In the genomic region with DNA sequence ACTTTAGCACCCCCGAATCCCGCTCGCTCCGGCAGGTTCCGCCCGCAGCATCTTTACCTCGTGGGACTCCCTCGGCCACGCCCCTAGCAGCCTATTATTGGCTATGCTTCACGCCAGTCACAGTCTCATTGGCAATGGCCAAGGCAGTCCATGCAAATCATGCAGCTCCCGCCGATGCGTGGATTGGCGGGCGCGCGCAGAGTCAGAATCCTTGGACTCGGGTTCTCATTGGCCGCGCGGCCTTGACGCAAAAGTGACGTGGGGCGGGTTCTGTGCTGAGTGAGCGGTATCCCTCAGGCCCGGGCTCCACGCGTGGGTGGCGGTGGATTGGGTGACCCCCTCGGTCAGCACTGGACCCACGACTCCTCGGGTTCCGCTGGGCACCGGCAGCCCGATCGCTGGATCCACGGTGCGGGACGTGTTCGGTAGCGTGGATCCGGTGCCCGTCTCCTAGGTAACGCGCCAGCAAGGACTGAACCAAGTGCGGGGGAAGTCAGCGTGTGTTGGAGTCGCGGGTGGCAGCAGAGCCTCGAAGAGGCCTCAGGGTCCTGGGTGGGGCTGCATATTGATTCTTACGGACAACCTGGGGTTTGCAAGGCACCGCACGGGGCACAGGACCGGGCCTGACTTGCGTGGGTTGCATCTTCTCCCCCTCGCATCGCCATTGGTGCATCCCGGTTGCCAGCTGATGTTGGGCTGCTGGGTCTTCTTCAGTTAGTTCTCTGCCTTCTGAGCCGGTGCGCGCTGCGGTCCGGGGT, we compare ENCODE assay signal across 8 mouse cellular contexts. TPM values are rescaled to one million over a fixed set of nuclear protein-coding genes. Genes with fewer than 3 reads are reported as not detected.
DNase-seq lines count a peak whose midpoint lies in the region; ATAC-seq and TF ChIP-seq lines count a peak whose summit lies in the region.

TSS of gene Kcnab2 (minus strand) at position 406 of the 758 bp plus-strand sequence.

- peak; percentile 76 for ATAC-seq in erythroblast, adult 5-6 weeks (replicated peaks; ENCODE audit: low FRiP score, poor library complexity, severe bottlenecking)
- peak; percentile 97 for ATAC-seq in kidney, embryonic 14.5 days (ENCODE audit: low FRiP score, low TSS enrichment)
- peak; percentile 99 for ATAC-seq in limb, embryonic 14.5 days (ENCODE audit: low FRiP score, low read depth)
- ATAC-seq in midbrain, embryonic 16.5 days: peak; percentile 97

- peaks cover 23% of the 10 kb centered on the region for H3K4me1 ChIP-seq in heart, embryonic 10.5 days
- peaks cover 13% of the 10 kb centered on the region for H3K4me1 ChIP-seq in kidney, embryonic 14.5 days (ENCODE audit: control insufficient read depth, insufficient read depth, low read length)
- peaks cover 10% of the 10 kb centered on the region for H3K4me1 ChIP-seq in limb, embryonic 14.5 days (ENCODE audit: control insufficient read depth, insufficient read depth, low read length)
- H3K4me1 ChIP-seq in midbrain, embryonic 16.5 days (ENCODE audit: control insufficient read depth, insufficient read depth, low read length): peaks cover 19% of the 10 kb centered on the region
- peaks cover 11% of the 10 kb centered on the region; the same call in 1 of the 2 replicates for H3K4me1 ChIP-seq in spleen, adult 2 months (ENCODE audit: control insufficient read depth, insufficient read depth, insufficient read length)

- peak within 1 kb of the TSS; percentile 86 for H3K9ac ChIP-seq in kidney, embryonic 14.5 days (ENCODE audit: low read depth, low read length)
- H3K9ac ChIP-seq in limb, embryonic 14.5 days (ENCODE audit: low read depth, low read length, severe bottlenecking): peak within 1 kb of the TSS; percentile 76
- peak within 1 kb of the TSS; percentile 95 for H3K9ac ChIP-seq in midbrain, embryonic 16.5 days (ENCODE audit: low read depth, low read length)

- H3K4me3 ChIP-seq in C2C12 (ENCODE audit: insufficient read depth, poor library complexity, severe bottlenecking): peak within 1 kb of the TSS; percentile 45
- peak within 1 kb of the TSS; percentile 70 for H3K4me3 ChIP-seq in heart, embryonic 10.5 days
- peak within 1 kb of the TSS; percentile 80 for H3K4me3 ChIP-seq in kidney, embryonic 14.5 days (ENCODE audit: low read length)
- H3K4me3 ChIP-seq in limb, embryonic 14.5 days (replicated peaks; ENCODE audit: low read length): peak within 1 kb of the TSS; percentile 74
- peak within 1 kb of the TSS; percentile 75 for H3K4me3 ChIP-seq in midbrain, embryonic 16.5 days (ENCODE audit: low read depth, low read length)
- H3K4me3 ChIP-seq in spleen, adult 2 months (ENCODE audit: extremely low read depth, insufficient read depth, insufficient read length): peak within 1 kb of the TSS; percentile 91

- no peaks in the 10 kb centered on the region for H3K79me2 ChIP-seq in C2C12 (ENCODE audit: control insufficient read depth, insufficient read depth)

- TF ChIP-seq CTCF in C2C12 (IDR thresholded peaks at IDR 0.05; ENCODE audit: control insufficient read depth, insufficient read depth, insufficient read length): no peak
- TF ChIP-seq CTCF in brain, embryonic 14.5 days (IDR thresholded peaks at IDR 0.05; ENCODE audit: borderline replicate concordance, extremely low read depth, insufficient read depth, insufficient read length): no peak
- no peak for TF ChIP-seq CTCF in spleen, adult 2 months (IDR thresholded peaks at IDR 0.05; ENCODE audit: extremely low read depth, insufficient read depth, insufficient read length, insufficient replicate concordance)

- H3K27me3 ChIP-seq in C2C12 (ENCODE audit: control insufficient read depth, insufficient read depth, insufficient read length): no peaks in the 10 kb centered on the region
- peaks cover 44% of the 10 kb centered on the region for H3K27me3 ChIP-seq in heart, embryonic 10.5 days (ENCODE audit: insufficient read depth, poor library complexity, severe bottlenecking)
- peaks cover 9% of the 10 kb centered on the region; the same call in 1 of the 2 replicates for H3K27me3 ChIP-seq in kidney, embryonic 14.5 days (ENCODE audit: control insufficient read depth, insufficient read depth, low read length)
- H3K27me3 ChIP-seq in limb, embryonic 14.5 days (ENCODE audit: control insufficient read depth, insufficient read depth, low read length): peaks cover 7% of the 10 kb centered on the region
- H3K27me3 ChIP-seq in midbrain, embryonic 16.5 days (ENCODE audit: control insufficient read depth, insufficient read depth, low read depth, low read length): no peaks in the 10 kb centered on the region
- H3K27me3 ChIP-seq in spleen, adult 2 months (ENCODE audit: control insufficient read depth, insufficient read depth, low read length): no peaks in the 10 kb centered on the region

- peak within 1 kb of the TSS; percentile 79 for H3K4me2 ChIP-seq in kidney, embryonic 14.5 days (replicated peaks; ENCODE audit: low read depth, low read length)
- peak within 1 kb of the TSS; percentile 89 for H3K4me2 ChIP-seq in limb, embryonic 14.5 days (replicated peaks; ENCODE audit: low read depth, low read length, severe bottlenecking)
- H3K4me2 ChIP-seq in midbrain, embryonic 16.5 days (ENCODE audit: low read length): peak within 1 kb of the TSS; percentile 90

- WGBS in heart, embryonic 10.5 days: under 1% methylated on average over 63 of the region's 63 CpGs
- WGBS in kidney, embryonic 14.5 days: under 1% methylated on average over 63 of the region's 63 CpGs
- under 1% methylated on average over 58 of the region's 63 CpGs for WGBS in limb, embryonic 14.5 days
- under 1% methylated on average over 63 of the region's 63 CpGs for whole genome bisulfite sequencing in midbrain, embryonic 16.5 days
- under 1% methylated on average over 63 of the region's 63 CpGs for WGBS in spleen, adult 2 months

- peak within 1 kb of the TSS; percentile 25 for H3ac ChIP-seq in C2C12 (ENCODE audit: control insufficient read depth, insufficient read length, low read depth)

- H3K27ac ChIP-seq in heart, embryonic 10.5 days: peak within 1 kb of the TSS; percentile 97
- H3K27ac ChIP-seq in kidney, embryonic 14.5 days (ENCODE audit: low read depth, low read length): peak within 1 kb of the TSS; percentile 74
- H3K27ac ChIP-seq in limb, embryonic 14.5 days (replicated peaks; ENCODE audit: low read depth, low read length): peak within 1 kb of the TSS; percentile 72; the same call in 1 of the 2 replicates
- H3K27ac ChIP-seq in midbrain, embryonic 16.5 days (ENCODE audit: low read length): peak within 1 kb of the TSS; percentile 93
- H3K27ac ChIP-seq in spleen, adult 2 months (ENCODE audit: insufficient read depth, low read length): peak within 1 kb of the TSS; percentile 90

- peak; percentile 11; the same call in 1 of the 2 replicates for TF ChIP-seq POLR2A in brain, embryonic 14.5 days (IDR thresholded peaks at IDR 0.05; ENCODE audit: borderline replicate concordance, extremely low read depth, insufficient read depth, insufficient read length, poor library complexity, severe bottlenecking)
- TF ChIP-seq POLR2A in limb, embryonic 14.5 days (IDR thresholded peaks at IDR 0.05; ENCODE audit: borderline replicate concordance, extremely low read depth, insufficient read depth, insufficient read length): no peak
- peak; percentile 0 for TF ChIP-seq POLR2A in spleen, adult 2 months (IDR thresholded peaks at IDR 0.05; ENCODE audit: low read depth, low read length)

- H3K79me3 ChIP-seq in C2C12 (ENCODE audit: low read depth): no peaks in the 10 kb centered on the region

- H3K36me3 ChIP-seq in C2C12 (ENCODE audit: control insufficient read depth, insufficient read depth): no peaks in the 10 kb centered on the region
- H3K36me3 ChIP-seq in heart, embryonic 10.5 days: no peaks in the 10 kb centered on the region
- H3K36me3 ChIP-seq in kidney, embryonic 14.5 days (ENCODE audit: control insufficient read depth, insufficient read depth, low read length): no peaks in the 10 kb centered on the region
- no peaks in the 10 kb centered on the region for H3K36me3 ChIP-seq in limb, embryonic 14.5 days (ENCODE audit: control insufficient read depth, insufficient read depth, low read length)
- no peaks in the 10 kb centered on the region; the same call in 1 of the 2 replicates for H3K36me3 ChIP-seq in midbrain, embryonic 16.5 days (ENCODE audit: control insufficient read depth, insufficient read depth, low read length)
- H3K36me3 ChIP-seq in spleen, adult 2 months (ENCODE audit: control insufficient read depth, insufficient read depth, low read length): no peaks in the 10 kb centered on the region

- 0 out of 2 replicates have a peak, but pooled peaks cover 3% of the 10 kb centered on the region for H3K9me3 ChIP-seq in heart, embryonic 10.5 days
- no peaks in the 10 kb centered on the region for H3K9me3 ChIP-seq in kidney, embryonic 14.5 days (ENCODE audit: control insufficient read depth, low read length)
- H3K9me3 ChIP-seq in limb, embryonic 14.5 days (ENCODE audit: control insufficient read depth, low read length): 0 out of 2 replicates have a peak, but pooled peaks cover 2% of the 10 kb centered on the region
- H3K9me3 ChIP-seq in midbrain, embryonic 16.5 days (replicated peaks; ENCODE audit: control insufficient read depth, low read length, poor library complexity, severe bottlenecking): no peaks in the 10 kb centered on the region

- peak; percentile 100 for DNase-seq in brain, embryonic 14.5 days (ENCODE audit: low read depth)
- peak; percentile 98 for DNase-seq in heart, embryonic 10.5 days (ENCODE audit: low spot score)
- DNase-seq in limb, embryonic 14.5 days (ENCODE audit: low spot score): peak; percentile 97
- DNase-seq in spleen, adult 2 months (ENCODE audit: low read depth in 1 of 2, low spot score in 2 of 2): peak; percentile 98 to 100

TF ChIP-seq in C2C12, 6 proteins besides CTCF, POLR2A, EP300 and RAD21:
- peak; percentile 28 for TF ChIP-seq MAX (IDR thresholded peaks at IDR 0.05)
- no peak for TF ChIP-seq CEBPB (IDR thresholded peaks at IDR 0.05; ENCODE audit: low read depth)
- no peak for TF ChIP-seq FOSL1 (IDR thresholded peaks at IDR 0.05; ENCODE audit: insufficient read depth, low read length, poor library complexity, severe bottlenecking)

RNA-seq across cellular contexts. Expression of gene Kcnab2, which starts in this region (rescaled TPM):
- 8.5 TPM for polyA plus RNA-seq in C2C12 (2012; fragmentation: generic; extraction: Trizol)
- 8.5 and 15.5 TPM in 2 replicates for polyA plus RNA-seq in brain, embryonic 14.5 days (2012; rRNA removed)
- 9.2 and 13.6 TPM in 2 replicates for total RNA-seq in erythroblast, adult 5-6 weeks (2015; ENCODE audit: low replicate concordance)
- 7.4 and 12.1 TPM in 2 replicates for total RNA-seq in erythroblast, adult 5-6 weeks (2017; ENCODE audit: low replicate concordance)
- polyA plus RNA-seq in heart, embryonic 10.5 days (2016; fragmentation: Nextera tagmentation; extraction: Ambion mirVana): 4.2 and 4.8 TPM in 2 replicates
- 3.4 and 5.3 TPM in 2 replicates for polyA plus RNA-seq in kidney, embryonic 14.5 days (2014; fragmentation: Nextera tagmentation; extraction: Ambion mirVana)
- polyA plus RNA-seq in limb, embryonic 14.5 days (2012; rRNA removed): 4.6 and 5.8 TPM in 2 replicates
- polyA plus RNA-seq in limb, embryonic 14.5 days (2014; fragmentation: Nextera tagmentation; extraction: Ambion mirVana): 7.1 and 7.2 TPM in 2 replicates
- 23.6 and 29.8 TPM in 2 replicates for polyA plus RNA-seq in midbrain, embryonic 16.5 days (2015; fragmentation: Nextera tagmentation; extraction: Ambion mirVana)
- polyA plus RNA-seq in spleen, adult 2 months (2012; rRNA removed): 34.6 and 47.0 TPM in 2 replicates

Comparison
In these comparisons a context has a peak if more than half of its experiments do, and no peak if none do; other contexts are left out.
1. Peak in every context shown above with its lines: DNase-seq, ATAC-seq, H3K4me3 ChIP-seq and H3K27ac ChIP-seq.